Mouse (Mus musculus): ENCODE measurements around the gene Gm30191.

GRCm38 (mm10) chr4:134257198-134258009 lies 10.7 kb downstream of the Gm30191 start:
- no peak for TF ChIP-seq CTCF (IDR thresholded peaks at IDR 0.05; ENCODE audit: borderline replicate concordance, insufficient read depth, low read depth, low read length)
- no peak for TF ChIP-seq POLR2A (IDR thresholded peaks at IDR 0.05; ENCODE audit: borderline replicate concordance, insufficient read depth, low read length)
